Mouse (Mus musculus): ENCODE measurements around the gene Adcyap1r1.

Gene Adcyap1r1

DNA sequence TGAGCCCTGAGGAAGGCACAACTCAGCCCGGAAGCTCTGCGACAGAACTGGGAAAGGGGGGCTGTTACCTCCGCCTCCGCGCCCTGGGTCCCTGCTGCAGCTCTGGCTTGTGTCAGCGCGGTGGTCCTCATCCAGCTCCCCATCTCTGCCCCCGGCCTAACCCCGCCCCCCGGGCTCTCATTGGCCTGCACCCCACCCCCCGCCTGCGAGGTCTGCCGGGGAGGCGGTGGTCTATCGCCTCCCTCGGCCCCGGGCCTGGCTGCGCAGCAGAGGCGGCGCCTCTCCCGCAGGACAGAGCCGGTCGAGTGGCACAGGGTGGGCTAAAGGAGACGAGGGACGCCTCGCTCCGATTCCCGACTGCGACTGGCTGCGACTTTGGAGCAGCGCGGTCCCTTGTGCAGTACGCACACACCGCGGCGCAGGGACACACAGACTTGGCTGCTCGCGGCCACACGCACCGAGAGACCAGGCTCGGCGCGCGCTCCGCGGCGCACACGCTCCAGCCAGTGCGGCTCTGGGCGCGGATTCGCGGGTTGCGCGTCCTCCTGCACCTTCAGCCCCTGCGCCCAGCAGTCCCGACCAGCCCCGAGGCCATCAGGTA, at the start of gene Adcyap1r1:
TSS of gene Adcyap1r1 (plus strand) at position 208 of the 601 bp plus-strand sequence.
- DNase-seq = no peak

DNA sequence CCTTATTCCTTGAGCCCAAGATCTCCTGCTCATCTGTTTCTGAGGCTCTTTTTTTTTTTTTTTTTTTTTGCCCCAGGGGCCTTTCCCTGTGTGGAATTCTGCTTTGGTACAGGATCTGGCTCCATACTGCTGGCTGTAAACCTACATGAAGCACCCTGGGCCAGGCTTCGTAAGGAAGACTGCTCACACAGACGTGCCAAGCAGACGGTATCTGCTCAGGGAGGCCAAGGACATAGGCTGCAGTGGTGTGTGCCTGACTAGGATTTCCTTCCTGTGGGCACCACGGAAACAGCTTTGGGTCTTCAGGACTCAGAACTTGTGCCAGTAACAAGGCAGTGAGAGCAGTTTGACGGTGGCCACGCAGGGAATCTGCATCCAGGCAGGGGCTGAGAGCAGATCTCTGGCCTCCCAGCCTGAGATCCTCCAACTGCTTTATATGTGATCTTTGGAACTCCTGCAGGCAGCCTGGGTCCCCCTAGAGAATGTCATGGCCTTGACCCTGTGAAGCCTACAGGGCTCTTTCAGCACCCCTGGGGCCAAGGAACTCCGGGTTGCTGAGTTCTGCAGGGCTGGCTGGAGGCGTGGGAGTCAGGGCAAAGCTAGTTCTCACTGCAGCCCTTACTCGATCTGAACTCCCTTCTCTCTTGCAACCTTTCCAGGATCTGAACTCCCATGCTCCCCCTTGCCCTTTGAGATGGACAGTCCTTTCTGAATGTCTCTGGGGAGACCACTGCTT, 49.6 kb upstream of the Adcyap1r1 start:
- no peak for DNase-seq

DNA sequence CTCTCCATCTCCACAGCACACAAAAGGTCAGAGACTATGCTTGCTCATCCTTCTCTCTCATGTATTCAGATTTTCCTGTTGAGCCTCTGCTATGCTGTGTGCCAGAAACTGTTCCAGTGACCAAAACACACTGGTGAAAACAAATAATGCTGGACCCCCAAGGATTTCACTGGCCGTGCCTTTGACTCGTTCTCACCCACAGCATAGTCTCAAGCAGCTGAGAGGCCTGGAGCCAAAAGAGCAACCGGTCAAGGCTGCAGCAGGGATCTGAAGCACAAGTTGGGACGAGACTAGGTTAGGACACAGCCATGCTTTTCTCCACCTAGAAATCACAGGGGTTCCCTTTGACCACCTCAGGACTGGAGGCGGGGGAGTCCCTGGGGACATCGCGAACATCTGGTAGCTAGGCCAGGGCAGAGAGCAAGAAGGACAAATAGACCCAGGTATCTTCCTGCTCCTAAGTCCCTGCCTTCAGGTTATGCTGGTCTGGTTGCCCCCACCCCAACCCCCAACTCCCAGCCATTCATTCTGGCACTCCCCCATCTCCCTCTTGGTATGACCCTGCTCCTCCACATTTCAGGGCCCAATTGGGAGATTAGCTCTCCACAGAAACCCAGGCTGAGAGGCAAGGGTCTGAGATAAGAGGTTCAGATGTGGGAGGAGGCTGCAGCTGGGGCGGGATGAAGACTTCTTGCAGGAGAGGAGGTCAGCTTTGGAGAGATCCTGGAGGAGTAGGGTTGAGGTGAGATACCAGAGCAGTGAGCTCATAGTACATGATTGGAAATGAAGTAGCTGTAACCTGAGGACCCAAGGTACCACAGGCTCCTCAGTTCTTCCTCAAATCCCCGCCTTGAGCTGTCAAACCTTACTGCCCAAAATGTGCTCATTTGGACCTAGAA, 48.1 kb upstream of the Adcyap1r1 start:
- DNase-seq = no peak

DNA sequence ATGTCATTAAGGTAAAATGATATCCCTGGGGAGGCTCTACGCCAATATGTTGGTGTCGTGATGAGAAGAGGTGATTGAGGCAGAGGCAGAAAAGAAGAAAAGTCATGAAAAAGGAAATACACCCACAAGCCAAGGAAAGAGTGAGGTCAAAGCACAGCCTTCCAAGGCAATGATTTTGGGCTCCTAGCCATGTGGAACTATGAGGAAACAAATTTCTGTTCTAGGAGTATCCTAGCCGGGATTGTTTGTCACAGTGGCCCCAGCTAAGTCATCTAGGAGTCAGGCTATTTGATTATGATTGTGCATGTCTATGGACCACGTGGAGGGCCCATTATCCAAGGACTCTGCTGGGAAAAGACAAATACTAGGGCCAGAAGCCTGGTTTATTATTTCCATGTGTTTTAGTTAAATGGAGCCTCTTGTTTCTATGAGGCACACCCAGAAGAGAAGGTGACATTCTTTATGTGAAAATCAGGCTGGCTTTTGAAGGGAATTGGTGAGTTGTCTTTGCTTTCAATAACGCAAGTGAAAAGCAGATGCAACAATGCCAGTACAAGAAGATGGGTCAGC, 47.3 kb upstream of the Adcyap1r1 start:
- no peak for DNase-seq

DNA sequence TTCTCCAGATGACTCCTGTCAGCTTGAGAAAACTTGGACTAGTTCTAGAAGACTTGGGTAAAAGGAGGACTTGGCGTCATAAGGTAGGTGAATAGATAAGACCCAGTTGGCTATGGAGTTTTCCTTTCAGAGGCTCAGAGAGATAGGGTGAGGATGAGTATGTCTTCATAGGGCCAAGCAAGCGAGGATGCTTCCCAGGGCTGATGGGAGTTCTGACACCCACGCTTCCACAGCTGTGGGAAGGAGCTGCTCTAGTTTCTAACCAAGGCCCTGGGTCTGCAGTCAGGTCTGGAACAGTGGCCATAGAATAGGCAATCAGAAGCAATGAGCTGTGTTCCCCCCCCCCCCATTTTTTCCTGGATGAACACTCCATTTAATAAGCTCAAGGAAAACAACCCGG, 44.4 kb upstream of the Adcyap1r1 start:
- DNase-seq = no peak

DNA sequence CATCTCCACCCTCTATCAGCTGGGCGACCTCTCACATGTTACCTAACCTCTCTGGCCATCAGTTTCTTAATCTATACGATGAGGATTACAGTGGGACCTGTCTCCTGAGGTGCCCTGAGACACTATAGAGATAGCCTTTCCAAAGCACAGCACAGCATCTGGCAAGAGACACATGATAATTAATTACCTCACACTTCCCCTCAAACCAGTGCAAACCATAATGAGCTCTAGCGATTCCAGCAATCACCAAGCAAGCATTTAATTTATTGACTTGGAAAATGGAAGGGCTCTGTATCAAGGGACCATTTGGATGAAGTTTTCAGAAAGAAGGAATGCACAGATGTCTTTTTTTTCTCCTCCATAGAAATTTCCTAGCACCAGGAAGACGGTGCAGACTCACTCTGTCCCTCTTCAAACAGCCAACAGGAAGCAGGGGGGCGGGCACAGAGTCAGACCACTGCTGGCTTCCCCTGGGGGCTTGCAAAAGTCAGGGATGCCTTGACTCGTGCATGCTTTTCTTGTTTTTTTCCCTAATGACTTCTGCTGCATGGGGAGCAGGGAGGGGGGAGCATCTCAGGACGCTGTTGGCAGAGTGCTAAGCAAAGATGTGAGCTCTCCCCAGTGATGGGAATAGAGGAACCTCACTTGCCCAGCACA, 41.5 kb upstream of the Adcyap1r1 start:
- DNase-seq = no peak

DNA sequence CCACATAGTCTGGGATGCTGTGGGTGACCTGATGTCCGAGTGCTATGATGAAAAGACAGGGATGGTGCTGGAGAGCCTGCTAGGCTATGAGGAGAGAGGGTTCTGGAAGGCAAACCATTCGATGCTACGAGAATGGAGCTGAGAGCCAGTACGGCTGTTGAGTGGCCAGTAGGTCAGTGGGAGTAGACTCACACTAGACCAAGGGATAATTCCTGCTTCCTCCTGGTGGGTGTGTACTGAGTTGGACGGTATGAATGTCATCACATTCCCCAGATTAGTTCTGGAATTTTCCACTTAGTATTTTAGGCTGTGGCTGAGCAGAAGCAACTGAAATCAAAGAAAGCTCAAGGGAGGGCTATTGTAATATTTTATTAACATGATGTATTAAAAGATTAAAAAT, 40.8 kb upstream of the Adcyap1r1 start:
- DNase-seq = no peak

DNA sequence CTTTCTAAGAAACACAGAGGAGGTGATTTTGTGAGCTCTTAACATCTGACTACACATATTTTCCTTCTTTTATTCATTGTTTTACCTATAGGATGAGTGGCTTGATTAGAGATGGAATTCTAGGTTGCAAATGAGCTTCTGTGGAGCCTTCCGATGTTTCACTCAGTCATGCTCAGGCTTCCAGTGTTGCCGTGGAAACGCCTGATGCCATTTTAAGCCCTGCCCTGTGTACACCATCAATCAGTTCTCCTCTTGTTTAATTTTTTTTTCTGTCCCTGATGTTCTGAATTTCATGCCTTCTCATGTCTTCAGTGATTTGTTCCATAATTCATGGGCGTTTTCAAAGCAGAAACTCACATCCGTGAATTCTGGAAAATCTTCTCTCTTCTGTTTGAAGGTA, 35.6 kb upstream of the Adcyap1r1 start:
- no peak for DNase-seq

DNA sequence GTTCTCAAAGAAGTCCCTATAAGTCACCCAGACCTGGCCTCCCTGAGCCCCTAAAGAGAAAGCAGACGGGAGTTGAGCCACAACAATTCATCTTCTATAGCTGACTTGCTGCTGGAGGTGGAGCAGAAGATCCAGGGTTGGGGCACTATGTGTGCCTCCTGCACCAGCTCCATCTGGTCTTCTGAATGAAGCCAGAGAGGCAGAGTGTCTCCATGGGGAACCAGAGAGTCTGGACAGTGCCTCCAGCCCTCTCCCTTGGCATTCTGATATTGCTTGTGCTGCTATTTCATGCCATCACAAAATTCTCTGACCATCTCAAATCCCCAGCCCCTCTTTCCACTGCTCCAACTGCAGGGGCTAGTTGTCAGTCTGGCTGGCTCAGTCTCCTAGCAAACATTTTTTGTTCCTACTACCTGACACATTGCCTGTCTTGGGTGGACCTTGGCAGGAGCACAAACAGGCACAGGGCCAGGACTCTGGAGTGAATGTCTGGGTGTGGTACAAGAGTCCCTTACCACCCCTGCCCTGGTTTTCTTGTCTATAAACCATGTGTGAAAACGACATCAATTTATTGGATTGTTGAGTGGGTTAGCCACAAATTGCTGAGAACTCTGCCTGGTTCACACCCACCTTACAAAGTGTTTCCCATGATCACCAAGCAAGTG, 32.9 kb upstream of the Adcyap1r1 start:
- DNase-seq = no peak

DNA sequence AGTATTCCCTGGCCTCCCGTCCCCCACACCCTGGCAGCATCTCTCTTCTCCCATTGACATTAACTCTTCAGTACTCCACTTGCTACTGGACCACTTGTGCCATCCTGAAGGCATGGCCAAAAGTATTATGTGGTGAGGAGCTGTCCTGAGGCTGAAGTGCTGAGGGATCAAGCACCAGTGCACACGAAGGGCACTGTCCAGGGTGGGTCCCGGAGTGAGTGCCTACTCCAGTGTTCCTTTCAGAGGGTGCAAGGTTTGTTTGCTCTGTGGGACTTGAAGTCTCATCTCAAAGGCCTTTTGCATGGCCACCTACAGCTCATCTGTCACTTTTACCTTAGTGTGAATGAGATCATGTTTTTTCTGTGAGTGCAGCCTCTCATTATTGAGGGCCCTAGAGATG, 31.4 kb upstream of the Adcyap1r1 start:
- DNase-seq = no peak

DNA sequence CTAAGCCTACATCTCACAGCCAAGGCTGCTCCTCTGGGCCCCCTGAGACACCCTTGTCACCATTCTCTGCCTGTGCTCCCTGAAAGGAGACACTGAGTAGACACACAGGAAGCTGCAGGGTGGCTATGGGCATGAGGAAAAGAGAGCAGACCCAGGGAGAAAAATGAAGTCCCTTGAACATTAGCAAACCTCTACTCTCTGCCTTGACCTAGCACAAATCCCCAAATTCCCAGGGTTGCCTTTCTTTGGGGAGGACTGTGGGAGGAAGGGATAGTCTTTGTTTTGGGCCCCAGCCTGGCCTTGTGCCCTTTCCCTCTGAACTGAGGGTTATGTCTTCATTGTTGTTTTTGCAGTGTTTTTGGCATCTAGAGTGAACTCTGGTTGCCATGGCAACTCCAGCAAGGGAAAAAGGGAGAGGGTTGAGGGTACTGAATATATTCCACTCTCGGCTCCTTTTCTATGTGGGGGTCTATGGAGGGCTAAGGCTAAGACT, 30.9 kb upstream of the Adcyap1r1 start:
- no peak for DNase-seq

DNA sequence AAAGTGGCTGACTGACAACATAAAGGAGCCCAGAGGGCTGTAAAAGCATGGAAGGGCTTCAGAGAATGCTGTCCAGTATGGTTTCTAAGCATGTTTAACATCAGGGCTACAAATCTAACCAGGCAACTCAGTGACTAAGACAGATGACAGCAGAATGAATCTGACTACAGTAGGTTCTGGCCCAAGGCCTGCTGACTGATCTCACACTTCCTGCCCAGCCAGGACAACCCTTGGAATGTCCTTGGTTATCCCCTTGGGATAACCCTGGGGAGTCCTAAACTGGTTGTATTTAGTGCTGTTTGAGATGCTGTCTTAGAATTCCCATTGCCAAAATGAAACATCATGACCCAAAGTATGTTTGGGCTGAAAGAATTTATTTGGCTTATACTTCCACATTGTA, 19.7 kb upstream of the Adcyap1r1 start:
- no peak for DNase-seq

DNA sequence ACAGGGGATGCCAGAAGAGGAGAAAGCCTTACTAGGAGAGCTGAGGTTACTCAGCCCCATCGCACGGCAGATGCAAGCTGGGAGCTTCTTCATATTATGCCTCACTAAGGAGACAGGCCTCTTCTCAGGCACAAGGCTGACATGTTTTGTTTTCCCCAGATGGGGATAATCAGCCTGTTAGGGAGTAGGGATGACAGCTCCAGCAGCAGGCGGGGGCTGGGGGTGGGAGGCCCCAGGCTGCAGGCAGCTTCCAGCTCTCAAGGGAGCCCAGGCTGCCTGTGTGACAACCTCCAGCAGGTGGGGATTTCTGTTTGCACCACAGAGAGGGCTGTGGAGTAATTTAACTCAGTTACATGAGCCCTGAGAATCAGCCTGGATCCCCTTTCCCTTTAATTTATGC, 17.4 kb upstream of the Adcyap1r1 start:
- DNase-seq = no peak

DNA sequence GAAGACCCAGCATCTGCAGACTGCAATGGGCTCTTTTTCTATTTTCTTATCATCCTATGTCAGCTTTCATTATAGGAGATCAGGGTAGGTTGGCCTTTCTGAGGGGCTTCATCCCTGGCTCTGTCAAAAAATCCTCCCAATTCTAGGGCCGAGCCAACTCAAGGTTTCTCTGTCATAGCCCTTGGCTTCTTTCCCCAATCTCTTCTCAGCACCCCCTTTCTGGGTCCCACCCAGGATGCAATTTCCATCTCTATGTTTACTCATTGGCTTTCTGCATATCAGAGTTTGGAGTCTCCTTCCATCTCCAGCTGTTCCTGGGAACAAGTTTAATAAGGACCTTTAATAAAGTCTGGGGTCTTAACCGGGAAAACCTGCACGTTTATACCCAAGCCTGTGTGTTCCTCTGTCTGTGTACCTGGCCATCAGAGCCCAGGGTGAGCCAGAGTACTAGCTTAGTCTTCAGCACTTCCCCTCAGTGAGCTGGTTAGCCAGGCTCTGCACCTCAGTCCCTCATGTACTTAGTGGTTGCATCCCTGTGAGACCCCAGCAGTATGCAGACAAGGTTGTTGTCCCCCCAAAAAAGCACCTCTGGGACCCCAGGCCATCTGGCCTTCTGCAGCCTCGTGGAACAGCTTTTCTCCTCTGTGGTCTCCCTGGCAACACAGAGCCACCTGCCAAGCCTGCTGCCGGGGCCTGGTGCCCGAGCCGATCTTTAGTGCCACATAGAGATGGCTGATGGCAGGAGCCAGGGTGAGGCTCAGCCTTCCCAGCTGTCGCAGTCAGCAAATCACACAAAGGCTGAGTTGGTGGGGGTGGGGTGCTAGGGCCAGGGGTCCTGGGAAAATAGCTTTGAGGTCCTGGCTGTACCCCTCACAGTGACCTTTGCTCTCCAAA, 16.3 kb upstream of the Adcyap1r1 start:
- DNase-seq = no peak

DNA sequence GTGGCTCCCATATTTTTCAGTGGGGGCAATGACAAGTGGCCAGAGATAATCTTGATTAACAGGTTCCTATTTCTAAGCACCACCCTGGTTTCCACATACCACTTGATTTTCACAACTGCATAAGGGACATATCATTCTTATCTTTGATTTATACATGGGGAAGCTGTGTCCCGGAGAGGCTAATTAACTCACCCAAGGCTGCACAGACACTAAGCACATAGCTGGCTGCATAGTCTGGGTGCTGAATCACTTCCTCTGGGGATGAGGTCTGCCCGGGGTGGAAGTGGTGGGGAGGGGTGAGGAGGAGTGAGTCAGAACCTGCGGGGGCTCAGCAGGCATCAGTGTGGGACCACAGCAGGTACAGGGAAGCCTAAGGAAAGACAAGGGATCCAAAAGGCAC, 13.9 kb upstream of the Adcyap1r1 start:
- no peak for DNase-seq

DNA sequence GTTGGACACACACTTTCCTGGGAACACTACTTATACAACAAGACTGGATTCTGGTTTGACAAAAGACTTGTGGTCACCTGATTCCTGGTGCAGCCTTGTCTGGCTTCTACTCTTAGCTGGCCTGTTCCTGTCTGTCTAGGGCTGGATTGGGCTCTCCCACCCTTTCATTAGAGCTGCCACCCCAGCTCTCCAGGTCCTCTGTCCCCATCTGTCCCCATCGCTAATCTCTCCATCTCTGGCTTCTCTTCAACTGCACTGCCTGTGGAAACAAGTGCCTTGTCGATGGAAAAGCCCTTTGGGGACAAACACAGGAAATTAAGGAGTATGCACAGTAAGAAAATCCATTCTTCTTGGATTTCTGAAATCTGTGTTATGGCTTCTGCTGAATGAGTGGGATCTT, 12.9 kb upstream of the Adcyap1r1 start:
- DNase-seq = no peak

DNA sequence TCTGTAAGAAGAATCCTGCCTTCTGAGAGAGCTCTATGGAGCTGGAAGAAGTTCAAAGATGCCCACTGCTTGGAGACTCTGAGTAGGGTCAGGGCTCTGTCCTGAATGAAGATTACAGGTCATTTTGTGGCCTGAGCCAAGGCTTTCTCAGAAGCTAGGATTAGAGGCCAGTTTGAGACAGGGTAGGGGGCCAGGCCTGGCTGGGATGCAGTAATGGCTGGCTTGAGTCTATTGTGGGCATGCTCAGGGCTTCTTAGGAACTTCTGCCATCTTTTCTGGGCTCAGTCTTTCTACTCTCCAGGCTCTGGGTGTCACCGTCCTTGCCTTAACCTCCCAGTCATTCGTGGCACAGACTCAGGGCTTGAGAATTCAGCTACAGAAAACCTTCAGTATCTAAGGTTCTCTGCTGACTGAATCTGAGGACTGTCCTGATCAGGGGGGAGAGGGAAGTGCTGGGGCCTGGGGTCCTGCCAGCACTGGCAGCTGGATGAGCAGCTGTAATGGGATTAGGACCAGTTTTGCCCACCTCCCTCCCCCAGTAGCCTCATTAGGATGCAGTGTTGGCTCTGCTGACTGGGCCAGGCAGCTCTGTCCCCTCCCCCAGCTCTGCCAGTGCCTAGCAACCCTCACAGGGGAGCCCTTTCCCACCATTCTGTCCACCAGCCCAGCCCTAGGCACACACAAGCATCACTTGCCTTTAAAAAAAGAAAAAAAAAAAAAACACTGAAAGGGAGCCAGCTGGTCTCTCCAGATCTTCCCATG, 7.7 kb upstream of the Adcyap1r1 start:
- DNase-seq = no peak

DNA sequence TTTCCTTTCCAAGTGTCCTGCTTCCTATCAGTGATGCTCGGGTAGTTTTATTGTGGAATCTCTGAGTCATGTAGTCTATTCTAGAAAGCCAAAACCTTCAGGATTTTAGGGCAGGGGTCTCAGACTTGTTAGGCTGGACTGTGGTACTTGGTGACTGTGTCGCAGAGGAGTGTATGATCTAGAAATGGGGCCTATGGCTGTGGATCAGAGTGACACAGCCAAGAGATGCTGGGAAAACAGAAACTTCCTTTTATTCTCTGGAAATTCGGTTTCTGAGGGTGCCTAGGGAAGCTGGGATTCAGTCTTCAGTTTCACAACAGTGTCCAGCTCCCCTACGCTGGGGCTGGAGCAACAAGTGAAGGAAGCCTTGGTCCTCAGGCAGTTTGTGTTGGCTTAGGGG, 7.1 kb upstream of the Adcyap1r1 start:
- DNase-seq = no peak

DNA sequence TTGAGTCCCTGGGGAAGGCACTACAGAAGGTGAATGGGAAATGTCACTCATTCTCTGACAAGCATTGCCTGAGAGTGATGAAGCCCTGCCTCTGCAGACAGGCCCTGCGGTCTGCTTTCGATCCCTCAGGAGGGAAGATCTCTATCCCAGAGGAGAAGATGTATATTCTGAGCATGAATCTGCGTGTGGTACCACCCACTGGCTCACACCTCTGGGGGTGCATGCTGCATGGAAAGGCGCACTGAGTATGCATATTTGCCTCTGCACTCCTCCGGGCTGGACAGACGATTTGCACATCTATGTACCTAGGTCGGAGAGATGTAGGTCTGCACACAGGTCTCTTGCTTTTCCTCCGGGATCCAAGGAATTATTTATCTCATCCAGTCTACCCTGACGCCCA, 3.6 kb upstream of the Adcyap1r1 start:
- no peak for DNase-seq

DNA sequence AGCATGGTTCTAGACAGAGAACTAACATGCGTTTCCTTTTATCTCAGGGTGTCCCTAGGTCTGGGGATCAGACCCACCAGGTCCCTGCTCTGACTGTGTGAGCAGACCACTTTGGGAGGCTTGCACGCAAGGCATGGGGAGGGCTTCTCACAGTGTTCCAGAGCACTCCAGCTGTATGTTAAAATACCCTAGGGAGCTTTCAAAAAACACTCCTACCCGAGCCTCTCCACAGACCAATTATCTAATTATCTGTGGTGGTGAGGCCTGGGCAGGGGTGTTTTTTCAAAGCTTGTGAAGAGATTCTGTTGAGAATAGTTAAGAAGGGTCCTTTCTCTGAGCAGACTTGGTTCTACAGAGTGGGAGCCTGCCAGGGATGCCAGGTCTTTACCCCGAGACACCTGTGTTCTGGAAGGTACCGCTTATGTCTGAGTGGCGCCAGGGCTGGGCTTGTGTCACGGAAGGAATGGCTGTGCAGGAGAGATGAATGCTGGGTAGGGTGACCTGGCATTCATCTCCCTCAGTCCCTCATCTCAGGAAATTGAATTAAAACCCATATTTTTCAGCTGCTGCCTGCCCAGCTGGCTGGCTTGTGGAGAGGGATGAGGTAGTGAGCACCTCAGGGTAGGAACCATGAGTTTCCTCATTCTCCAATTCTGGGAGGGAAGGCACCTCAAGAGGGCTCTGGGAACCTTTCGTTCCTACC, 2.7 kb upstream of the Adcyap1r1 start:
- DNase-seq = no peak

All from kidney, adult 8-10 months (tissue).